Mouse (Mus musculus) CD4-positive, CD25-positive, alpha-beta regulatory T cell (primary cell): Measurements from ENCODE around the gene Prss45. TPM values are rescaled to one million over a fixed set of nuclear protein-coding genes. Genes with fewer than 3 reads are reported as not detected.

Experiments used
- polyA plus RNA-seq: library from polyadenylated mRNA; unstranded; fragments of 100-300 nt; shearing (Covaris generic); gene quantifications from one replicate; pipeline ENCODE4 v1.2.1, GENCODE M21; 2017

The Prss45 gene
- not detected for polyA plus RNA-seq

GRCm38 (mm10) chr9:110834411-110834810 lies at the start of gene Prss45:
TSS of gene Prss45 (plus strand) at chr9:110834588.

GRCm38 (mm10) chr9:110797866-110798265 lies 36.5 kb upstream of the Prss45 start, which contains the start of gene Prss42:
TSS of gene Prss42 (plus strand) at chr9:110798166.

GRCm38 (mm10) chr9:110813789-110814188 lies 20.6 kb upstream of the Prss45 start, which contains the start of gene Prss44:
TSS of gene Prss44 (plus strand) at chr9:110813994.

GRCm38 (mm10) chr9:110826390-110826789 lies 8.0 kb upstream of the Prss45 start, which contains the start of gene Prss43:
TSS of gene Prss43 (plus strand) at chr9:110826690.

GRCm38 (mm10) chr9:110844206-110844605 lies 9.8 kb downstream of the Prss45 start, which contains the start of gene Prss46:
TSS of gene Prss46 (plus strand) at chr9:110844506.

GRCm38 (mm10) chr9:110857781-110858472 lies 23.5 kb downstream of the Prss45 start, which contains the start of gene Prss50:
TSS of gene Prss50 (plus strand) at chr9:110857967.

GRCm38 (mm10) chr9:110879191-110879920 lies 45.0 kb downstream of the Prss45 start, which contains the start of gene Als2cl:
TSS of gene Als2cl (plus strand) at chr9:110879870.

GRCm38 (mm10) chr9:110879998-110880561 lies 45.7 kb downstream of the Prss45 start, which contains the start of gene Tmie:
TSS of gene Tmie (minus strand) at chr9:110880113.

Other genes starting within 250 kb of the Prss45 start
- 1.9 TPM for gene Nradd, start 210.1 kb upstream of the Prss45 start, polyA plus RNA-seq
- 48.9 TPM for gene Nbeal2, start 180.4 kb upstream of the Prss45 start, polyA plus RNA-seq
- 271 TPM for gene Ccdc12, start 178.1 kb upstream of the Prss45 start, polyA plus RNA-seq
- gene Myl3, start 92.7 kb upstream of the Prss45 start, polyA plus RNA-seq, result not detected
- not detected for gene Pth1r, start 87.4 kb upstream of the Prss45 start, polyA plus RNA-seq
- gene Prss42, start 36.4 kb upstream of the Prss45 start, polyA plus RNA-seq, result 0.11 TPM
- gene Prss44, start 20.6 kb upstream of the Prss45 start, polyA plus RNA-seq, result not detected
- not detected for gene Prss43, start 7.9 kb upstream of the Prss45 start, polyA plus RNA-seq
- not detected for gene Prss46, start 9.9 kb downstream of the Prss45 start, polyA plus RNA-seq
- gene Prss50, start 23.4 kb downstream of the Prss45 start, polyA plus RNA-seq, result not detected
- 36.7 TPM for gene Als2cl, start 45.3 kb downstream of the Prss45 start, polyA plus RNA-seq
- gene Tmie, start 45.5 kb downstream of the Prss45 start, polyA plus RNA-seq, result 11.3 TPM
- gene Fam240a, start 82.3 kb downstream of the Prss45 start, polyA plus RNA-seq, result 0.89 TPM
- 2.3 TPM for gene Tdgf1, start 111.6 kb downstream of the Prss45 start, polyA plus RNA-seq
- gene Lrrc2, start 117.0 kb downstream of the Prss45 start, polyA plus RNA-seq, result 0.07 TPM
- not detected for gene Rtp3, start 156.0 kb downstream of the Prss45 start, polyA plus RNA-seq
- gene Ltf, start 184.7 kb downstream of the Prss45 start, polyA plus RNA-seq, result not detected
- gene Ccrl2, start 222.9 kb downstream of the Prss45 start, polyA plus RNA-seq, result 9.4 TPM